Mouse (Mus musculus) B cell, adult 2 months (primary cell): Measurements from ENCODE around the gene Lkaaear1.

Source experiments
- DNase-seq, 2 experiments: peaks; one replicate each; pipeline ENCODE4 v3.0.0; 2022

Lkaaear1 gene

GRCm38 (mm10) chr2:181648926-181649325, 49.3 kb downstream of the Lkaaear1 start:
- DNase-seq, result no peak
